Mouse (Mus musculus) erythroblast, embryonic 14.5 days (primary cell): ENCODE results near the gene Tm4sf19.

Experiments
- GATA1 ChIP-seq: IDR thresholded peaks from 2 replicates; pipeline ENCODE4 v1.6.1; 2012; ENCODE audit warnings: low read length, inconsistent platforms, mixed read lengths
- TAL1 ChIP-seq: IDR thresholded peaks from 3 replicates; pipeline ENCODE4 v1.6.1; 2012; ENCODE audit warnings: low read length, inconsistent platforms, mixed read lengths

GRCm38 (mm10) chr16:32395679-32396540 lies 4.4 kb upstream of the Tm4sf19 start:
- TF ChIP-seq GATA1 (no peak), TAL1 (no peak)
